ENCODE assay signal across 12 mouse cellular contexts in genomic region chr19:7181496-7181895, GRCm38 (mm10). TPM values are rescaled to one million over a fixed set of nuclear protein-coding genes. Genes with fewer than 3 reads are reported as not detected.
A peak's percentile ranks its signal among the peaks of the same experiment; 100 is the strongest.
DNase-seq lines count a peak whose midpoint lies in the region; ATAC-seq and TF ChIP-seq lines count a peak whose summit lies in the region.
"Had no signal": no experiment of that assay in that cellular context is flagged by ENCODE, and none has a peak within 500 bp of the region (broad histone marks: within the 10 kb centered on the region; RNA-seq: fewer than 3 reads in every experiment).

No protein-coding gene starts in this region.

- H3K9ac ChIP-seq in forebrain, embryonic 13.5 days, result no peak overlapping the region
- no peak overlapping the region for H3K9ac ChIP-seq in forebrain, postnatal 0 days
- no peak overlapping the region for H3K9ac ChIP-seq in forebrain, embryonic 15.5 days (replicated peaks)
- H3K9ac ChIP-seq: heart, embryonic 12.5 days; hindbrain, embryonic 15.5 days; midbrain, embryonic 13.5 days had no signal

- TF ChIP-seq POLR2A in brain, embryonic 14.5 days (IDR thresholded peaks at IDR 0.05; ENCODE audit: borderline replicate concordance, extremely low read depth, insufficient read depth, insufficient read length, poor library complexity, severe bottlenecking), result no peak

- no peaks in the 10 kb centered on the region for H3K36me3 ChIP-seq in forebrain, embryonic 13.5 days (ENCODE audit: poor library complexity, severe bottlenecking)
- H3K36me3 ChIP-seq in forebrain, postnatal 0 days (ENCODE audit: insufficient read depth), result no peaks in the 10 kb centered on the region
- H3K36me3 ChIP-seq in forebrain, embryonic 15.5 days, result no peaks in the 10 kb centered on the region
- H3K36me3 ChIP-seq: heart, embryonic 12.5 days; hindbrain, embryonic 15.5 days; midbrain, embryonic 13.5 days had no signal

- no peak for DNase-seq in forebrain, postnatal 0 days
- peak; percentile 59 for DNase-seq in kidney, adult 9 months
- no peak for DNase-seq in kidney, adult 8-10 months
- peak; percentile 58 for DNase-seq in brain, embryonic 14.5 days (ENCODE audit: low read depth)
- DNase-seq in left cerebral cortex, postnatal 4 days, result no peak
- DNase-seq: liver; spleen, adult 18-20 months had no signal

- 34% methylated on average over 7 of the region's 7 CpGs for WGBS in forebrain, embryonic 13.5 days
- WGBS in forebrain, postnatal 0 days, result 36% methylated on average over 7 of the region's 7 CpGs
- 25% methylated on average over 7 of the region's 7 CpGs for WGBS in forebrain, embryonic 15.5 days

- peaks cover 90% of the 10 kb centered on the region for H3K4me1 ChIP-seq in forebrain, embryonic 13.5 days
- H3K4me1 ChIP-seq in forebrain, postnatal 0 days (ENCODE audit: insufficient read depth), result peaks cover 5% of the 10 kb centered on the region
- peaks cover 76% of the 10 kb centered on the region for H3K4me1 ChIP-seq in forebrain, embryonic 15.5 days

- H3K27me3 ChIP-seq in forebrain, embryonic 13.5 days, result peaks cover 21% of the 10 kb centered on the region
- H3K27me3 ChIP-seq in forebrain, postnatal 0 days (ENCODE audit: insufficient read depth, low read length), result no peaks in the 10 kb centered on the region
- no peaks in the 10 kb centered on the region for H3K27me3 ChIP-seq in forebrain, embryonic 15.5 days

- no peak for ATAC-seq in forebrain, embryonic 13.5 days
- ATAC-seq in forebrain, postnatal 0 days, result no peak; the same call in 1 of the 2 replicates
- no peak for ATAC-seq in forebrain, embryonic 15.5 days (replicated peaks)

- peak overlapping the region; percentile 46; the same call in 1 of the 2 replicates for H3K4me2 ChIP-seq in forebrain, embryonic 13.5 days
- no peak overlapping the region for H3K4me2 ChIP-seq in forebrain, postnatal 0 days (ENCODE audit: low read depth)
- no peak overlapping the region for H3K4me2 ChIP-seq in forebrain, embryonic 15.5 days (replicated peaks)

- intact Hi-C loops in left cerebral cortex, postnatal 4 days (cut with DNase I), result no loop called here

- H3K9me3 ChIP-seq in forebrain, embryonic 13.5 days (replicated peaks), result no peaks in the 10 kb centered on the region
- no peaks in the 10 kb centered on the region for H3K9me3 ChIP-seq in forebrain, postnatal 0 days (ENCODE audit: low read length)
- no peaks in the 10 kb centered on the region for H3K9me3 ChIP-seq in forebrain, embryonic 15.5 days
- H3K9me3 ChIP-seq: heart, embryonic 12.5 days; hindbrain, embryonic 15.5 days; midbrain, embryonic 13.5 days had no signal

- no peak for TF ChIP-seq CTCF in forebrain, postnatal 0 days (IDR thresholded peaks at IDR 0.05; ENCODE audit: low read depth)
- TF ChIP-seq CTCF in brain, embryonic 14.5 days (IDR thresholded peaks at IDR 0.05; ENCODE audit: borderline replicate concordance, extremely low read depth, insufficient read depth, insufficient read length), result no peak

- peak overlapping the region; percentile 51 for H3K27ac ChIP-seq in forebrain, embryonic 13.5 days
- H3K27ac ChIP-seq in forebrain, postnatal 0 days (ENCODE audit: low read depth, low read length), result no peak overlapping the region
- peak overlapping the region; percentile 46 for H3K27ac ChIP-seq in forebrain, embryonic 15.5 days (replicated peaks)
- H3K27ac ChIP-seq: hindbrain, embryonic 15.5 days; midbrain, embryonic 13.5 days had no signal

- H3K4me3 ChIP-seq in forebrain, embryonic 13.5 days, result no peak overlapping the region
- H3K4me3 ChIP-seq in forebrain, postnatal 0 days (ENCODE audit: low read depth, low read length), result no peak overlapping the region
- no peak overlapping the region for H3K4me3 ChIP-seq in forebrain, embryonic 15.5 days
- H3K4me3 ChIP-seq: hindbrain, embryonic 15.5 days; midbrain, embryonic 13.5 days had no signal

RNA-seq across cellular contexts. Expression of gene Otub1, which starts 24.6 kb away (rescaled TPM):
- polyA plus RNA-seq in forebrain, embryonic 13.5 days (2015; fragmentation: Nextera tagmentation; extraction: Ambion mirVana), result 242 and 249 TPM in 2 replicates
- 248 and 252 TPM in 2 replicates for total RNA-seq in forebrain, postnatal 0 days (2014; rRNA removed)
- 286 and 290 TPM in 2 replicates for polyA plus RNA-seq in forebrain, postnatal 0 days (2015; fragmentation: Nextera tagmentation; extraction: Ambion mirVana)
- polyA plus RNA-seq in brain, embryonic 14.5 days (2012; rRNA removed), result 209 and 213 TPM in 2 replicates
- polyA plus RNA-seq in forebrain, embryonic 15.5 days (2015; fragmentation: Nextera tagmentation; extraction: Ambion mirVana), result 232 and 233 TPM in 2 replicates
- 100 to 1,000 TPM; 181 TPM for total RNA-seq in left cerebral cortex, postnatal 4 days (2021)

RNA-seq across cellular contexts. Expression of gene Cox8a, which starts 35.9 kb away (rescaled TPM):
- polyA plus RNA-seq in forebrain, embryonic 13.5 days (2015; fragmentation: Nextera tagmentation; extraction: Ambion mirVana), result 673 and 749 TPM in 2 replicates
- total RNA-seq in forebrain, postnatal 0 days (2014; rRNA removed), result 735 and 828 TPM in 2 replicates
- 1,247 and 1,523 TPM in 2 replicates for polyA plus RNA-seq in forebrain, postnatal 0 days (2015; fragmentation: Nextera tagmentation; extraction: Ambion mirVana)
- 458 and 614 TPM in 2 replicates for polyA plus RNA-seq in brain, embryonic 14.5 days (2012; rRNA removed)
- 656 and 676 TPM in 2 replicates for polyA plus RNA-seq in forebrain, embryonic 15.5 days (2015; fragmentation: Nextera tagmentation; extraction: Ambion mirVana)
- 100 to 1,000 TPM; 469 to 499 TPM for total RNA-seq in left cerebral cortex, postnatal 4 days (2021)

RNA-seq across cellular contexts. Expression of gene Naa40, which starts 59.5 kb away (rescaled TPM):
- 71.1 and 80.5 TPM in 2 replicates for polyA plus RNA-seq in forebrain, embryonic 13.5 days (2015; fragmentation: Nextera tagmentation; extraction: Ambion mirVana)
- total RNA-seq in forebrain, postnatal 0 days (2014; rRNA removed), result 48.5 and 57.7 TPM in 2 replicates
- 34.7 and 44.0 TPM in 2 replicates for polyA plus RNA-seq in forebrain, postnatal 0 days (2015; fragmentation: Nextera tagmentation; extraction: Ambion mirVana)
- polyA plus RNA-seq in brain, embryonic 14.5 days (2012; rRNA removed), result 74.8 and 79.2 TPM in 2 replicates
- polyA plus RNA-seq in forebrain, embryonic 15.5 days (2015; fragmentation: Nextera tagmentation; extraction: Ambion mirVana), result 69.2 and 69.5 TPM in 2 replicates
- 10 to 100 TPM; 45.6 to 49.9 TPM for total RNA-seq in left cerebral cortex, postnatal 4 days (2021)

Comparison
In these comparisons a context has a peak if more than half of its experiments do, and no peak if none do; other contexts are left out.
1. DNase-seq: peak in kidney, adult 9 months (single experiment) and brain, embryonic 14.5 days (single experiment); none in forebrain, postnatal 0 days (single experiment), kidney, adult 8-10 months (0 of 2) and left cerebral cortex, postnatal 4 days (single experiment).